Mouse (Mus musculus) heart, postnatal 14 days (tissue): ENCODE results near the gene Mrtfa. TPM values are rescaled to one million over a fixed set of nuclear protein-coding genes. Genes with fewer than 3 reads are reported as not detected.

Experiments used
- DNase-seq, 2 experiments: peaks; one replicate each; pipeline ENCODE4 v3.0.0; 2021 to 2022
- intact Hi-C: fragments of 180-260 bp; cut with DNase I; formaldehyde crosslinking; loops from one replicate; pipeline ENCODE4 v1.15.1; 2025
- total RNA-seq, 2 experiments: library from RNA; stranded (reverse); gene quantifications; 2 replicates each; pipeline ENCODE4 v1.2.3; 2021

The Mrtfa gene
- total RNA-seq, 2 experiments from 2014 or later = 12.3 to 13.9 TPM

DNA sequence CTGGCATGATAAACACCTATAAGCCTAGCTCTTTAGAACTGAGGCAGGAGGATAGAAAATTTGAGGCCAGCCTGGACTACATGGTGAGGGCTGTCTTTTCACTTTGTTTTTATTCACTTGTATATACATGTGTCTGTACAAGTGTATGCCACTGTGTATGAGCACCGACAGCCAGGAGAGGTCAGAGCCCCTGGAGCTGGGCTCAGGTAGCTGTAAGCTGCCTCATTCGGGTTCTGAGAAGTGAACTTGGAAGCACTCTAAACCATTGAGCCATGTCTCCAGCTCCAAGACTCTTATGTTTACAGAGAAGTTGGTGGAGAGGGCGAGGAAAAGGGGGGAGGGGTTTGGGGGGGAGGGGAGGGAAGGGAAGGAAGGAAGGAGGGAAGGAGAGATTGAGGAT, 29.0 kb downstream of the Mrtfa start:
- intact Hi-C loops = no loop called here
- DNase-seq = no peak

DNA sequence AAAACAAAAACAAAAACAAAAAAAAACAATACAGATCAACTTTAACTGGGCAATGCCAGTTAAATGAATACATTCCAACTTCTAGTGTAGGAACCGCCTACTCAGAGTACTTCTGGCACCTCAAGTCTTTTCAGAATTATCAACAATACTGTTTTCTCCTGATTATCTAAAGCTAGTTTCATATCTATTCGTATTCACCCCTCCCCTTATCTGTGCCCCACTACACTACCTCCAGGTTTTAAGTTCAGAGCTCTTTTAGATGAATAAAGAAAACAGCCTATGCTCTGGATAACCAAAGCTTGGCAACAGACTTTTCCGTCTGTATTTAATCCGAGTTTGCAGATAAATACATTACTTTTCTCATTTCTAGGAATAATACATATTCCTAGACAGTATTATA, 29.9 kb downstream of the Mrtfa start:
- intact Hi-C loops = no loop called here
- no peak for DNase-seq

GRCm38 (mm10) chr15:81159212-81159611, 31.3 kb downstream of the Mrtfa start:
- no peak for DNase-seq
- intact Hi-C loops = loop anchor here (5.0 kb wide), 1 partner anchor 38 kb away; no protein-coding TSS in a partner anchor

- intact Hi-C loops = loop anchor here (5.0 kb wide), 1 partner anchor 39 kb away; no protein-coding TSS in a partner anchor
- no peak for DNase-seq
Observed at GRCm38 (mm10) chr15:81158517-81159120, 31.9 kb downstream of the Mrtfa start.

DNA sequence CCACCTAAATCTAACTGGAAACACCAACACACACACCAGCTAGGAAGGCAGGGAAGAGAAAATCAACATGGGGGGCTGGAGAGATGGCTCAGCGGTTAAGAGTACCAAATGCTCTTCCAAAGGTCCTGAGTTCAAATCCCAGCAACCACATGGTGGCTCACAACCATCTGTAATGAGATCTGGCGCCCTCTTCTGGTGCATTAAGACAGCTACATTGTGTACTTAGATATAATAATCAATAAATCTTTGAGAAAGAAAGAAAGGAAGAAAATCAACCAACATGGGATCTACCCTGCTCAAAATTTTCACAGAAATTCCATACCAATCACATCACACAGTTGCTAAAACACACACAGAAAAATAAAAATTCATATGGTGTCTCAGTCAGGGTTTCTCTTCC, 34.1 kb downstream of the Mrtfa start:
- no peak for DNase-seq
- intact Hi-C loops = loop anchor here (5.0 kb wide), 1 partner anchor 41 kb away; no protein-coding TSS in a partner anchor

GRCm38 (mm10) chr15:81155845-81156244, 34.7 kb downstream of the Mrtfa start:
- intact Hi-C loops = loop anchor here (5.0 kb wide), 1 partner anchor 41 kb away; no protein-coding TSS in a partner anchor
- DNase-seq = no peak

- intact Hi-C loops = loop anchor here (5.0 kb wide), 1 partner anchor 42 kb away; no protein-coding TSS in a partner anchor
- no peak for DNase-seq
Observed at GRCm38 (mm10) chr15:81154846-81155624, 35.5 kb downstream of the Mrtfa start.

- intact Hi-C loops = no loop called here
- no peak for DNase-seq
Observed at GRCm38 (mm10) chr15:81141956-81142576, 48.5 kb downstream of the Mrtfa start.

DNA sequence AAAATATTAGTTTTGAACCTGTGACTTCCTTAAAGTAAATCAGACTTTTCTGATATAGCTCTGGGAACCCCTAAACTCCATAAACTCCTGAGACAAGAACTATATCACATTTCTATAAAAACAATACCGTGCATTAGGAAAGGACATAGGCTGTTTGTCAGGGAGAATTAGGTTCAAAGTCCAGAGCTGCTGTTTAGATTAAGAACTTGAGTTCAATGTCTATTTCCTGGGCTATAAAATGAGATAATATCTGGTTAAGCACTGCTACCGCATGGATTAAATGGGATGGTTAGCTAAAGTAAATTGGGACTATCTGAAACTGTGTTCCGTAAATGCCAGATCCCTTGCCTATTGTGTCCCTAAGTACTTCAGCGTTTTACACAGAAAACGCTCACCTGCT, 50.6 kb downstream of the Mrtfa start:
- DNase-seq = no peak
- intact Hi-C loops = no loop called here

DNA sequence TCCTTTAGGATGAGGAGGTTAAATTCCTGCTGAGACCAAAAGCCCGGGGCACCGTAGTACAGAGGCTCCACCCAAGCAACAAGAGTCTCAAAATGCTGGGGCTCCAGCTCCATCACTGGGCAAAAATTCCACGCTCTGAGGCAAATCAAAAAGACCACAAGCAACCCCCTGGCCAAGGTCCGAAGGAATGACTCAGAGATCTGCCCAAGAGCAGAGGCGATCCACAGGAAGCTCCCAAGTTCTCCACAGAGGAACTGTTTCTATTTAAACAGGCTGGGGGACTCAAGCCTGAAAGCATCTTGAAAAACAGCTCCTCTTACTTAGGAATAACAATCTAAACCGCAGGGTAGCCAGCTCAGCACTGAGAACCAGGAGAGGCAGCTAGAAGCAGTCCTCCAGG, 53.3 kb downstream of the Mrtfa start:
- intact Hi-C loops = no loop called here
- peak; percentile 19 to 33 for DNase-seq

DNA sequence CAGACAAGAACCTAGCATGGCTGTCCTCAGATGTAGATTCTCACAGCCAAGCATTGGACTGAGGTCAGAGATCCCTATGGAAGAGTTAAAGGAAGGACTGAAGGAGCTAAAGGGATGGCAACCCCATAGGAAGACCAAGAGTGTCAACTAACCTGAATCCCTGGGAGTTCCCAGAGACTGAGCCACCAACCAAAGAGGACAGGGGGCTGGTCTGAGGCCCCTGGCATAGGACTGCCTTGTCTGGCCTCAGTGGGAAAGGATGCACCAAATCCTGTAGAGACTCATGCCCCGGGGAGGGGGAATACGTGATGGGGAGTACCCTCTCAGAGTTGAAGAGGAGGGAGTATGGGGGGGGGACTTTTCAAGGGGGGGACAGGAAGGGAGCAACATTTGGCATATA, 56.8 kb downstream of the Mrtfa start:
- DNase-seq = no peak
- intact Hi-C loops = no loop called here

DNA sequence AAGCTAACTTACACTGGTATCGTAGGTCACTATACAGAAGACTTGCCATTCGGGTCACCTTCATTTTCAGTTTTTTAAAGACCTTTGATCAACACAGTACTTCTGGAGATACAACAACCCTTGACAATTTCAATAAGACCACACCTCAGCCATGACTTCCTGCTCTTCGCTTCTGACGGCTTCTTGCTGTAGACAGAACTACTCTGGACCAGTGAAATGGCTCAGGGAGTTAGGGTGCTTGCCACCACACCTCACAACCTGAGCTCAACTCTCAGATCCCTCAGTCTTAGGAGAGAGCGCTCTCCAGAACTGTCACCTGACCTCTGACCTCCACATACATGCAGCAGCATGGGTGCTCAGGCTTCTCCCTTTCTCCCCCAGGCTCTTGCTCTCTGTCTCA, 59.4 kb downstream of the Mrtfa start:
- intact Hi-C loops = no loop called here
- no peak for DNase-seq

DNA sequence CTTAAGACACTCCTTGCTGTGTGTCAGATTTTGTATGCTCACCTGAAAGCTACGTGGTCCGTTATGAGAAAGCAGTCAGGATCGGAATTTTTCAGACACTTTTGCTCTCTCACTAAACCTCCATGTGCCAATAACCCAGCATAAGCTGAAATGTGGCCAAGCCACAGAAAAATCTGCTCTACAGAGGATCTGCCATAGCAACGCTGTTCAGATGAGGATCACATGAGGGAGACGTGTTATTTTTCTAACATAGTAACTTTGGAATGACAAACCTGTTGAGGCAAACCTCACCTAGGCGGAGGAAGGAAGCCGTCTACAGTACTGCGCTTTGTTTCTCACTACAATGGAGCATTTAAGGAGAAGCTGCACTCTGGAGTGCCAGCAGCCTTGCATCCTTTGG, 60.6 kb downstream of the Mrtfa start:
- DNase-seq = no peak
- intact Hi-C loops = no loop called here

GRCm38 (mm10) chr15:81128155-81128838, 62.3 kb downstream of the Mrtfa start:
- intact Hi-C loops = no loop called here
- DNase-seq = no peak

- intact Hi-C loops = no loop called here
- no peak for DNase-seq
Observed at GRCm38 (mm10) chr15:81124282-81124681, 66.3 kb downstream of the Mrtfa start.

DNA sequence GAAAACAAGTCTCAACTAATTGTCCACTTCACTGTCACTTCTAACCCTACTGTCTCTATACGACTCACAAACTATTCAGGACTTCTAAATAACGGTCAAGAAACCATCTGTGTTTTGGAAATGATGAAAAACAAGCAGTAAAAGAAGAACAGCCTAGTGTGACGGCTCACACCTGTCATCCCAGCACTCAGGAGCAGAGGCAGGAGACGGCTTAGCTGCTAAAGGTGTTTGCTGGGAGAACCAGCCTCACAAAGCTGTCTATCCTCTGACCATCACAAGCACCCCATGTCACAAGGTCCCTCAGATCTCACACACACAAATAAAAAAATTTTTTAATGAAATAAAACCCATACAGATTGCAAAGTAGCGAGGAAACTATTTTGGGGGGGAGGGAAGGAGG, 67.4 kb downstream of the Mrtfa start:
- intact Hi-C loops = no loop called here

GRCm38 (mm10) chr15:81122535-81122934, 68.0 kb downstream of the Mrtfa start:
- DNase-seq = no peak
- intact Hi-C loops = no loop called here

More for the DNA sequence above, 67.4 kb downstream of the Mrtfa start:
- DNase-seq = no peak

DNA sequence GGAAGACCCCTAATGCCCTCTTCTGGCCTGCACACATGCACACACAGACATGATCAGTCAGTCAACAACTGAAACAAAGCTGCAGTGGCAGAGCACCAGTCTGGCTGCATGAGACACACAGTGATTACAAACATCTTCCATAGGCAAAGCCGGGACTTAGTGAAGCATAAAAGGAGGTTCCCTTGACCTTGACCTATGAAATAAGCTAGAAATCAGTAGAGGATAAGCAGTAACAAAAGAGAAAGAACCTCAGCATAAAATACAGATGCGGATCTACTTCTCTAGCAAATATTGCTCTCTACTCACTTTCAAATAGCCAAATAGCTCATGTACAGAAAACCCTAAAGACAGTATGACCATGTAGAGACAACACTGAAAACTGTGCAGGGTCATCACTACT, 68.5 kb downstream of the Mrtfa start:
- DNase-seq = no peak
- intact Hi-C loops = no loop called here

DNA sequence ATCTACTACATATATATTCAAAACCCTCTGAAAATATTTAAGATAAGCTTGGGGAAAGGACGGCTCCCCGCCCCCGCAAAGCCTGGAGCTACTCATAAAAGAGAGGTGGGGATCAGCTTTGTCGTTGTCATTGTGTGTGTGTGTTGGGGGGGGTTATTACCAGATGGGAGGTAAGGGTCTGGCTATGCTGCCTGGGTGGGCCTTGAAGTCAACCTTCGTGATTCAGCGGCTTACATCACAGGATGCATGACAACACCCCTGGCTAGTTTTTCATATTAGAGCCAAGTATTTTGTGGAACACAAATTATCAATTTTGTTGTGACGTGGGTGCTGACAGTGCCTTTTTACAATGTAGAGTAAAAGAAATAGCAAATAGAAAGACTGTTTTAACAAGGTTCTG, 69.6 kb downstream of the Mrtfa start:
- intact Hi-C loops = no loop called here

DNA sequence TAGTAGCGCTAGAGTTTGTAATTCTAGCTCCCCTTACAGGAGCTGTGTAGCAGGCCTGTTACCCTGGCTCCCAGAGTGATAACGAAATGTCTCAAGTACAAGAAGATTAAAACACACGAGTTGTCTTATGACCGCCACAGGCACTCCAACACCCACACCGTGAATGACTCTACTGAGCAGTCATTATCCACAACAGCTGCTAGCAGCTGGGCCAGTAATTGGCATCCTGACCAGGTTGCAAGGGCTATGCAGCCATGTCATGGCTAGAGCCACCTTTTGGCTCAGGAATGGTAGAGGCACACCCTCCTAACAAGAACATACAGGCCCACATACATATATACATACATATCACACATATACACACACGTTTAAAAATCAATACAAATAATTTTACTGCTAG, 70.4 kb downstream of the Mrtfa start:
- DNase-seq = peak; percentile 34 to 59
- intact Hi-C loops = no loop called here

More for the DNA sequence above, 69.6 kb downstream of the Mrtfa start:
- no peak for DNase-seq

DNA sequence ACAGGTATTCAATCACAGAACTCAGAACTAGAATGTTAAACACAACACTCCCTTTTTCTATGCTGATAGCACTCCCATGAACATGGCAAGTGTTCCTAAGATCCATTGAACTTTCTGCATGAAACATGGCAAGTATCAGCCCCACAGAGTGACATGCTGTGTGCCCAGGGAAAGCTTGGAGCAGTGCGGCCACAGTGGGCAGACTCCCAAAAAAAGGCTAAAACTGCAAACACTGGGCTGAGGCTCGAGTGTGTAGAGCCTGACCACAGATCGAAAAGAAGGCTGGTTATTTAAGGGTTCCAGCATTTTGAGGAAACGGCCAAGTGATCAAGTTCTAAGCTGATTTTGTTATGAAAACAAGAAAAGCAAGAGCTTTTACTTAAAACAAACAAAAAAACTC, 72.3 kb downstream of the Mrtfa start:
- DNase-seq = no peak
- intact Hi-C loops = no loop called here
